Mouse (Mus musculus) G1E (cell line): ENCODE measurements around the gene Slc39a1. TPM values are rescaled to one million over a fixed set of nuclear protein-coding genes. Genes with fewer than 3 reads are reported as not detected.
A peak's percentile ranks its signal among the peaks of the same experiment; 100 is the strongest.

Experiments
- ATAC-seq: 2 replicates; pipeline ENCODE4 v1.8.0; 2016; ENCODE audit warnings: mild to moderate bottlenecking; ENCODE audit not compliant: insufficient number of reproducible peaks, poor library complexity, low FRiP score, severe bottlenecking; ENCODE audit errors: extremely low read depth
- DNase-seq: peaks from one replicate; pipeline ENCODE4 v3.0.0; 2012; ENCODE audit warnings: low spot score
- H3K27me3 ChIP-seq: 2 replicates; pipeline ENCODE4 v1.6.1; 2012; ENCODE audit warnings: mild to moderate bottlenecking, low read length, inconsistent platforms; ENCODE audit not compliant: insufficient read depth
- H3K36me3 ChIP-seq: replicated peaks from 2 replicates; pipeline ENCODE3; 2012; ENCODE audit warnings: mild to moderate bottlenecking, inconsistent platforms
- H3K4me1 ChIP-seq: 2 replicates; pipeline ENCODE4 v1.6.1; 2012; ENCODE audit warnings: low read depth, low read length, inconsistent platforms, mixed read lengths; ENCODE audit not compliant: insufficient read depth
- H3K4me3 ChIP-seq: 2 replicates; pipeline ENCODE4 v1.5.1; 2012; ENCODE audit warnings: low read depth, mild to moderate bottlenecking, inconsistent platforms, low read length, moderate library complexity, mixed read lengths
- H3K9me3 ChIP-seq: replicated peaks from 2 replicates; pipeline ENCODE4 v1.6.1; 2012; ENCODE audit warnings: inconsistent platforms
- CTCF ChIP-seq: IDR thresholded peaks from 2 replicates; pipeline ENCODE4 v1.5.1; 2012; ENCODE audit warnings: low read depth, low read length, inconsistent platforms, mixed read lengths
- GATA1 ChIP-seq: IDR thresholded peaks from 2 replicates; pipeline ENCODE4 v1.6.1; 2012; ENCODE audit warnings: borderline replicate concordance, low read length, inconsistent platforms, mixed read lengths
- GATA2 ChIP-seq: IDR thresholded peaks from 2 replicates; pipeline ENCODE4 v1.6.1; 2012; ENCODE audit warnings: low read depth, low read length, inconsistent platforms, borderline replicate concordance
- POLR2AphosphoS5 ChIP-seq: IDR thresholded peaks from 2 replicates; pipeline ENCODE4 v1.6.1; 2012; ENCODE audit warnings: low read depth, low read length, inconsistent platforms; ENCODE audit not compliant: insufficient replicate concordance
- TAL1 ChIP-seq: conservative IDR thresholded peaks from 2 replicates; pipeline ENCODE4 v1.6.1; 2012; ENCODE audit warnings: low read depth, low read length, inconsistent platforms, mixed read lengths
- polyA plus RNA-seq: library from polyadenylated mRNA; stranded (reverse); fragments of >175 nt; gene quantifications from 2 replicates; pipeline ENCODE4 v1.2.3, GENCODE M21; 2012
- total RNA-seq, 2 experiments: library from RNA; stranded (forward) in 1 of 2; stranded (reverse) in 1 of 2; fragments of 200-1000 nt in 1 of 2; fragments of >200 nt in 1 of 2; fragmentation: Nextera tagmentation in 1 of 2; gene quantifications; 2 replicates each; pipeline ENCODE4 v1.2.3; 2014 to 2017

Slc39a1 gene
- total and polyA plus RNA-seq, 3 experiments: 15.6 to 38.0 (median 31.8) TPM

GRCm38 (mm10) chr3:90231507-90232333 lies 16.3 kb upstream of the Slc39a1 start, which contains the start of gene Jtb:
Gene Jtb, plus strand, starts transcription at chr3:90231597.
- H3K36me3 ChIP-seq: peaks cover 31% of the 10 kb centered on the region
- peak; percentile 95 for ATAC-seq
- peak; percentile 86 for DNase-seq
- H3K4me1 ChIP-seq: peaks cover 16% of the 10 kb centered on the region
- peak within 1 kb of the TSS; percentile 84 for H3K4me3 ChIP-seq
- TF ChIP-seq GATA1: no peak
- no peak for TF ChIP-seq CTCF
- TF ChIP-seq POLR2AphosphoS5: no peak
- TF ChIP-seq GATA2: no peak
- TF ChIP-seq TAL1: no peak
- no peaks in the 10 kb centered on the region for H3K27me3 ChIP-seq
- H3K9me3 ChIP-seq: peaks cover 4% of the 10 kb centered on the region; the same call in 1 of the 2 replicates

DNA sequence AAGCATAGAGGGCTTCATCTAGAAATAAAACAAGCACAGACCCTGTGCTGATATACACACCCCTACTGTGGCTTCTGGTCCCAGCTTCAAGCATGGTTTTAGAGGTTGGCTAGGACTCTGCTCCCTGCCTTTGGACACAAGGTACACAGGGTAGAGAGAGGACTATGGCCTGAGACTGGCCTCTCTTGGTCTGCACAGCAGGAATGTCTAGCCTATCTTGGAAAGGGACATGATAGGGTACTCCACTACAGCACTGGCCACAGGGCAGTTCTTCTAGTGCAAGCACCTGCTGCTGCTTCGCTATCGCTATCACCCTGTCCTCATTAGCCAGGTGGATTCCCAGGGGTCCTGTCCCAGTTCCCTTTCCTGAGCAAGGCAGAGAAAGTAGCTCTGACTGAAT lies 6.7 kb upstream of the Slc39a1 start:
- no peaks in the 10 kb centered on the region for H3K9me3 ChIP-seq
- H3K4me3 ChIP-seq: no peak overlapping the region
- DNase-seq (no peak), ATAC-seq (no peak)
- H3K4me1 ChIP-seq: peaks cover 26% of the 10 kb centered on the region
- H3K27me3 ChIP-seq: peaks cover 22% of the 10 kb centered on the region
- TF ChIP-seq GATA2 (no peak), GATA1 (no peak), POLR2AphosphoS5 (no peak), TAL1 (no peak), CTCF (no peak)
- H3K36me3 ChIP-seq: peaks cover 3% of the 10 kb centered on the region

GRCm38 (mm10) chr3:90241669-90242358 lies 6.2 kb upstream of the Slc39a1 start:
- TF ChIP-seq CTCF: no peak
- TF ChIP-seq GATA1: no peak
- TF ChIP-seq POLR2AphosphoS5: no peak
- TF ChIP-seq TAL1: no peak
- no peak for TF ChIP-seq GATA2
- no peak overlapping the region for H3K4me3 ChIP-seq
- H3K36me3 ChIP-seq: no peaks in the 10 kb centered on the region
- no peak for ATAC-seq
- DNase-seq: no peak
- no peaks in the 10 kb centered on the region for H3K9me3 ChIP-seq
- peaks cover 22% of the 10 kb centered on the region for H3K27me3 ChIP-seq
- H3K4me1 ChIP-seq: peaks cover 31% of the 10 kb centered on the region

- no peaks in the 10 kb centered on the region for H3K36me3 ChIP-seq
- H3K27me3 ChIP-seq: peaks cover 22% of the 10 kb centered on the region
- ATAC-seq: no peak
- no peak for TF ChIP-seq GATA2
- peaks cover 37% of the 10 kb centered on the region for H3K4me1 ChIP-seq
- DNase-seq: no peak
- no peak within 1 kb of the TSS for H3K4me3 ChIP-seq
- no peaks in the 10 kb centered on the region for H3K9me3 ChIP-seq
Measured at GRCm38 (mm10) chr3:90242984-90243775, 4.8 kb upstream of the Slc39a1 start, which contains the start of gene Creb3l4. Gene Creb3l4, minus strand, starts transcription at chr3:90243512.

DNA sequence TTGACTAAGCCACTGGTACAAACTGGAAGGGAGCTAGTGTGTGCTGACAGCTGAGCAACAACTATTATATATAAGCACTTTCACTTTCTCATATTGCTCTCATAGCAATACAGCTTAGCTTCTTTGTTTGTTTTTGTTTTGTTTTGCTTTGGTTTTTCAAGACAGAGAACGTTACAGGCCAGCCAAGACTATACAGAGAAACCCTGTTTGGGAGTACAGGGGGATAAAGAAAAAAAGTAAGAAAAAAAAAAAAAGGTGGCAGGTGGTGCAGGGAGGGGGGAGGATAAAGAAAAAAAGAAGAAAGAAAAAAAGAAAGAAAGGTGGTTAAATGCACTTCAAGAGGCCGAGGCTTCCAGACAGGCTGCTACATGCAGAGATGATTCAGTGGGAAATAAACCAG lies 2.6 kb upstream of the Slc39a1 start:
- no peak for TF ChIP-seq CTCF
- no peak for TF ChIP-seq GATA1
- TF ChIP-seq POLR2AphosphoS5: no peak
- TF ChIP-seq GATA2: no peak
- TF ChIP-seq TAL1: no peak
- Histone ChIP-seq H3K4me1 (peaks cover 50% of the 10 kb centered on the region), H3K4me3 (no peak overlapping the region), H3K9me3 (no peaks in the 10 kb centered on the region), H3K36me3 (peaks cover 13% of the 10 kb centered on the region), H3K27me3 (peaks cover 19% of the 10 kb centered on the region)
- DNase-seq: no peak
- no peak for ATAC-seq

DNA sequence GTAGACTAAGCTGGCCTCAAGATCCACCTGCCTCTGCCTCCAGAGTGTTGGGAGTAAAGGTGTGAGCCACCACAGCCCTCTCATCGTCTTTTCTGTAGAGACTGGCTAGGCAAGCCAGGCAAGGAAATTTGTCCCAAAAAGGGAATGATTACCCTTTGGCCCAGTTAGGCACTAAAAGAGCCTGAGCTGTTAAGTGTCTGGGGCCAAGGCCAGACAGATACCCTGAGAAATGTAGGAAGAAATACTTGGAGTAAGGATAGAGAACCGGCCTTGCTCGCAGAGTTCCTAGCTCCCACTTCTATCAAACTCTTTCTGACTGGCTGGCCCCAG lies 377 bp upstream of the Slc39a1 start:
- TF ChIP-seq GATA1 (no peak), CTCF (no peak), GATA2 (no peak), POLR2AphosphoS5 (no peak), TAL1 (no peak)
- peaks cover 30% of the 10 kb centered on the region for H3K36me3 ChIP-seq
- H3K4me3 ChIP-seq: peak overlapping the region; percentile 75
- no peaks in the 10 kb centered on the region for H3K9me3 ChIP-seq
- H3K27me3 ChIP-seq: peaks cover 4% of the 10 kb centered on the region; the same call in 1 of the 2 replicates
- DNase-seq (no peak), ATAC-seq (no peak)
- H3K4me1 ChIP-seq: peaks cover 45% of the 10 kb centered on the region
